Mouse (Mus musculus): ENCODE data around the gene Rgl1. TPM values are rescaled to one million over a fixed set of nuclear protein-coding genes. Genes with fewer than 3 reads are reported as not detected.

Gene Rgl1
- total RNA-seq, 2 experiments from 2014 or later: 51.7 to 51.8 TPM

GRCm38 (mm10) chr1:152570681-152571080 is 195.5 kb downstream of the Rgl1 start:
- no peak for DNase-seq
- intact Hi-C loops (cut with DNase I): no loop called here

- intact Hi-C loops (cut with DNase I): no loop called here
- DNase-seq: no peak
Observed at GRCm38 (mm10) chr1:152563282-152563681, 202.9 kb downstream of the Rgl1 start.

- no peak for DNase-seq
- intact Hi-C loops (cut with DNase I): no loop called here
Observed at GRCm38 (mm10) chr1:152562877-152563276, 203.3 kb downstream of the Rgl1 start.

GRCm38 (mm10) chr1:152560477-152560876 is 205.7 kb downstream of the Rgl1 start:
- DNase-seq: peak; percentile 43 to 58
- intact Hi-C loops (cut with DNase I): no loop called here

- intact Hi-C loops (cut with DNase I): loop anchor here (2.0 kb wide), 1 partner anchor 66 kb away; no protein-coding TSS in a partner anchor
- DNase-seq: peak; percentile 42 to 49
Observed at GRCm38 (mm10) chr1:152556576-152557281, 209.4 kb downstream of the Rgl1 start.

GRCm38 (mm10) chr1:152555944-152556573 is 210.1 kb downstream of the Rgl1 start:
- intact Hi-C loops (cut with DNase I): loop anchor here (2.0 kb wide), 1 partner anchor 67 kb away; no protein-coding TSS in a partner anchor
- peak; percentile 79 to 82 for DNase-seq

- intact Hi-C loops (cut with DNase I): no loop called here
- no peak for DNase-seq
Observed at GRCm38 (mm10) chr1:152553912-152554547, 212.1 kb downstream of the Rgl1 start.

- intact Hi-C loops (cut with DNase I): no loop called here
- no peak for DNase-seq
Observed at GRCm38 (mm10) chr1:152550973-152551372, 215.2 kb downstream of the Rgl1 start.

- intact Hi-C loops (cut with DNase I): no loop called here
- DNase-seq: no peak
Observed at GRCm38 (mm10) chr1:152550544-152550943, 215.6 kb downstream of the Rgl1 start.

- intact Hi-C loops (cut with DNase I): no loop called here
- DNase-seq: no peak
Observed at GRCm38 (mm10) chr1:152549061-152549738, 217.0 kb downstream of the Rgl1 start.

- intact Hi-C loops (cut with DNase I): no loop called here
Observed at GRCm38 (mm10) chr1:152543449-152544159, 222.5 kb downstream of the Rgl1 start.

GRCm38 (mm10) chr1:152542747-152543378 is 223.3 kb downstream of the Rgl1 start:
- DNase-seq: no peak
- intact Hi-C loops (cut with DNase I): no loop called here

More at GRCm38 (mm10) chr1:152543449-152544159, 222.5 kb downstream of the Rgl1 start:
- DNase-seq: no peak

- intact Hi-C loops (cut with DNase I): no loop called here
- DNase-seq: no peak
Observed at GRCm38 (mm10) chr1:152540304-152540887, 225.8 kb downstream of the Rgl1 start.

GRCm38 (mm10) chr1:152538817-152539216 is 227.3 kb downstream of the Rgl1 start:
- peak in 1 of 2 experiments; percentile 40 for DNase-seq
- intact Hi-C loops (cut with DNase I): no loop called here

- intact Hi-C loops (cut with DNase I): no loop called here
- DNase-seq: no peak
Observed at GRCm38 (mm10) chr1:152537186-152537585, 229.0 kb downstream of the Rgl1 start.

- DNase-seq: no peak
Observed at GRCm38 (mm10) chr1:152536416-152537018, 229.6 kb downstream of the Rgl1 start.

GRCm38 (mm10) chr1:152534531-152534930 is 231.6 kb downstream of the Rgl1 start:
- intact Hi-C loops (cut with DNase I): no loop called here
- DNase-seq: no peak

More at GRCm38 (mm10) chr1:152536416-152537018, 229.6 kb downstream of the Rgl1 start:
- intact Hi-C loops (cut with DNase I): no loop called here

GRCm38 (mm10) chr1:152531498-152531897 is 234.7 kb downstream of the Rgl1 start:
- intact Hi-C loops (cut with DNase I): no loop called here
- peak; percentile 27 to 44 for DNase-seq

GRCm38 (mm10) chr1:152528778-152529177 is 237.4 kb downstream of the Rgl1 start:
- intact Hi-C loops (cut with DNase I): loop anchor here (5.0 kb wide), 1 partner anchor 374 kb away; the partner anchor contains the start of gene Smg7
- no peak for DNase-seq
